Mouse (Mus musculus) thymus, adult 2 months (tissue): Measurements from ENCODE around the gene Tmem45a2. TPM values are rescaled to one million over a fixed set of nuclear protein-coding genes. Genes with fewer than 3 reads are reported as not detected.

Experiments
- DNase-seq: peaks from one replicate; pipeline ENCODE4 v3.0.0; 2021
- H3K27ac ChIP-seq: fragments of 200-500 bp; 2 replicates; pipeline ENCODE4 v1.5.1; 2012; ENCODE audit warnings: low read length, control low read depth; ENCODE audit not compliant: control insufficient read depth, insufficient read depth
- H3K27me3 ChIP-seq: fragments of 200-500 bp; 2 replicates; pipeline ENCODE4 v1.6.1; 2012; ENCODE audit warnings: mild to moderate bottlenecking, low read length, moderate library complexity, mixed read lengths; ENCODE audit not compliant: control insufficient read depth, insufficient read depth
- H3K36me3 ChIP-seq: fragments of 200-500 bp; 2 replicates; pipeline ENCODE4 v1.6.1; 2012; ENCODE audit warnings: mild to moderate bottlenecking, low read length, moderate library complexity; ENCODE audit not compliant: control insufficient read depth, insufficient read depth
- H3K4me1 ChIP-seq: fragments of 200-500 bp; replicated peaks from 2 replicates; pipeline ENCODE4 v1.6.1; 2012; ENCODE audit warnings: low read length; ENCODE audit not compliant: control insufficient read depth, insufficient read depth
- H3K4me3 ChIP-seq: fragments of 200-500 bp; 2 replicates; pipeline ENCODE4 v1.5.1; 2012; ENCODE audit warnings: mild to moderate bottlenecking, low read length, control low read depth, moderate library complexity; ENCODE audit not compliant: control insufficient read depth, insufficient read depth
- CTCF ChIP-seq: fragments of 200-500 bp; IDR thresholded peaks from 2 replicates; pipeline ENCODE4 v1.5.1; 2012; ENCODE audit warnings: mild to moderate bottlenecking, control low read depth, low read length, moderate library complexity, borderline replicate concordance; ENCODE audit not compliant: control insufficient read depth, poor library complexity, insufficient read depth; ENCODE audit errors: extremely low read depth
- POLR2A ChIP-seq: fragments of 200-500 bp; IDR thresholded peaks from 2 replicates; pipeline ENCODE4 v1.6.1; 2012; ENCODE audit warnings: mild to moderate bottlenecking, low read length, control low read depth, moderate library complexity; ENCODE audit not compliant: control insufficient read depth, poor library complexity, insufficient read depth; ENCODE audit errors: extremely low read depth
- WGBS: fragments of 180-500 bp; shearing (Covaris S2); methylation state at CpG from one replicate; pipeline ENCODE4 v1.1.7; 2018; 5-methylcytosine and 5-hydroxymethylcytosine counted together
- polyA plus RNA-seq: library from polyadenylated mRNA; depleted of rRNA; stranded (reverse); fragments of >200 nt; gene quantifications from 2 replicates; pipeline ENCODE4 v1.2.3, GENCODE M21; 2012; rRNA removed

The Tmem45a2 gene
- 0.07 TPM in 1 of 2 replicates, not detected in the other for polyA plus RNA-seq

DNA sequence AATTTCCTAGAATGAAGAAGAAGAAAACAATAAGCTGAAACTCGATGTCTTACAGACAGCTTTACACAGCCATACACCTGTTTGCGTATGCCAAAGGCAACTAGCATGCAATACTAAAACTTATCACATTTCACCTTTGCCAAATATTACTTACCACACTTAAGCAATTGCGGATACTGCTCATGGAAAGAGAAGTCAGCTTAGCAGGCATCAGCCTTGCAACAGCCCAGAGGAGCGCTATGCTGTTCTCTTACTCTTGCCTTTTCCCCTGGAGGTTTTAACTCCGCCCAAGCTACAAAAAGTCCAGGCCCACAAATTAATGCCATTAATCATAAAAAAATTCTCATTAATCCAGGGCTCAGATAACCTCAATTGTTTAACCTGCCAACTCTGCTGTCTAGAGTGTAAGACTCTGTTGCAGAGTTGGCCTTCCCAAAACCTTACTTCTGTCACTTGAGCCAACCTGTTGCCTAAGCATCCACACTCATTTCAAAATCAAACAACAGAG lies at the start of gene Tmem45a2:
Gene Tmem45a2, minus strand, starts transcription at position 241 of the 508 bp plus-strand sequence.
- no peaks in the 10 kb centered on the region for H3K36me3 ChIP-seq
- 96% methylated on average over 5 of the region's 5 CpGs for WGBS
- no peaks in the 10 kb centered on the region for H3K27me3 ChIP-seq
- H3K27ac ChIP-seq, result no peak within 1 kb of the TSS
- DNase-seq, result no peak
- no peaks in the 10 kb centered on the region for H3K4me1 ChIP-seq
- H3K4me3 ChIP-seq, result no peak within 1 kb of the TSS
- TF ChIP-seq CTCF (no peak), POLR2A (no peak)

DNA sequence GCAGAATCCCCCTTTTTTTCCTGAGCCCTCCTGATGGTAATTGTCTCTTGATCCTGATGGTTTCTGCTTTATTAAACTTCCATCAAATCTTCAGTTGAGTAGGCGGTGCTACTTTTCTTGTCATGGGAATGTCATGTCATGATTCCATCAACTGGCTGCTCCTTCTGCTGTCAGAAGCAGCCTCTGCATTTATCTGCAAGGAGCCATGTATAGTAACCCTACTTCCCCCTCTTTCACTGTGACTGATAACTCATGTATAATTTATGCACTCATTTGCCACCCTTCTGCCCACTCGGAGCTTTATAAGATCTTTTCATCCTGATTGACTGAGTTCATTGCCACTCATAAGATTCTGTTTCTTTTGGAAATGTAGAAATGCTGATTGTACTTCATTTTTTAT lies 46.4 kb upstream of the Tmem45a2 start:
- Histone ChIP-seq H3K4me1 (no peaks in the 10 kb centered on the region), H3K36me3 (no peaks in the 10 kb centered on the region), H3K4me3 (no peak overlapping the region), H3K27me3 (peaks cover 2% of the 10 kb centered on the region; the same call in 1 of the 2 replicates), H3K27ac (no peak overlapping the region)
- TF ChIP-seq POLR2A, result no peak
- no peak for TF ChIP-seq CTCF
- DNase-seq, result no peak
- WGBS, result 67% methylated on average over 2 of the region's 2 CpGs

DNA sequence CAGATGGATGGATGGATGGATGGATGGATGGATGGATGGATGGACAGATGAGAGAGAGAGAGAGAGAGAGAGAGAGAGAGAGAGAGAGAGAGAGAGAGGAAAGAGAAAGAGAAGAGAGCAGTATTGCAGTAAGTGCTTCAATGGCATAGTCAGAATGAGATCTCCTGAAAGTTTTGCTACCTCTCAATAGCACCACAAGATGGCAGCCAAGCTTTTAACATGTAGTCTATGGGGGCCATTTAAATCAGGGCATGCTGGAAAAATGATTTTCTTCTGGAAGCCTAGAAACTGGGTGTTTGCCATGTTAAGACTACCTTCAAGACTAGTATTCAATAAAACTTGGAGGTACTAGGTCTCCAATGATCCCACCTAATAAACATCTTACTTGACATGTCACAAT lies 44.9 kb upstream of the Tmem45a2 start:
- no peak for DNase-seq
- H3K27ac ChIP-seq, result no peak overlapping the region
- no peak overlapping the region for H3K4me3 ChIP-seq
- no peaks in the 10 kb centered on the region for H3K36me3 ChIP-seq
- H3K27me3 ChIP-seq, result peaks cover 2% of the 10 kb centered on the region; the same call in 1 of the 2 replicates
- no peaks in the 10 kb centered on the region for H3K4me1 ChIP-seq
- TF ChIP-seq POLR2A (no peak), CTCF (no peak)

DNA sequence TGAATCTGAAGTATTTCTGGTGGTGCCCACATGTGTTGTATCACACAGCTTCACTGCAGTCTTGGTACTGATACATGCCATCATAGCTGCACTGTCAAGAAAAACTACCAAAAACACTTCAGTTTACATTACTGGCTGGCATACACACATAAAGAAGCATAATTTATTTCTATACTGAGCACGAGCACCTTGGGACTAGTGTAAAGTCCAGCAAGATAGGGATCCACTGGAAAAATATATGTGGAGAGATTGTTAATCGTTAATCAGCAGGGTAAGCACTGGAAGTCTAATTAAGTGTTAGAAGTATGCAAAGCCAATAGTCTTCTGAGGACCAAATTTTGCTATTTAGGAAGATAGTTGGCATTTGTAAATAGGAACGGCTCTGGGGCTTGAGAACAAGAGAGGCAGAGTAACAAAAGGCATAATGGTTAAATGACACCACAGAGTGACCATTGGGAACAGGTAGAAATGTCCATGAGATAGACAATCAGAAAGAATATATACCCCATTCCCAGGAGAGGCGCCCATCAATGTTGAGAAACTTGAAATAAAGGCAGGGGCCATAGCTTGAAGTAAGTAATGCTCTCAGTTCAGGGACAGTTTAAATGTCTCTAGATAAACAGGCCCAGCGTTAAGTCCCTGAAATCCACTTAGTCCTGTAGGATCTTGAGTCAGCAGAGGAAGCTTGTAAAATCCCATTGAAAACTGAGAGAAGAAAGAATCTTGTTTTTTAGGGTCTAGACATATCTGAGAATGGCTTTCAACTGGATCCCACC lies 35.2 kb upstream of the Tmem45a2 start:
- no peak for DNase-seq
- Histone ChIP-seq H3K27me3 (no peaks in the 10 kb centered on the region), H3K27ac (no peak overlapping the region), H3K4me3 (no peak overlapping the region), H3K4me1 (no peaks in the 10 kb centered on the region), H3K36me3 (no peaks in the 10 kb centered on the region)
- 83% methylated on average over 5 of the region's 5 CpGs for WGBS
- TF ChIP-seq CTCF (no peak), POLR2A (no peak)

DNA sequence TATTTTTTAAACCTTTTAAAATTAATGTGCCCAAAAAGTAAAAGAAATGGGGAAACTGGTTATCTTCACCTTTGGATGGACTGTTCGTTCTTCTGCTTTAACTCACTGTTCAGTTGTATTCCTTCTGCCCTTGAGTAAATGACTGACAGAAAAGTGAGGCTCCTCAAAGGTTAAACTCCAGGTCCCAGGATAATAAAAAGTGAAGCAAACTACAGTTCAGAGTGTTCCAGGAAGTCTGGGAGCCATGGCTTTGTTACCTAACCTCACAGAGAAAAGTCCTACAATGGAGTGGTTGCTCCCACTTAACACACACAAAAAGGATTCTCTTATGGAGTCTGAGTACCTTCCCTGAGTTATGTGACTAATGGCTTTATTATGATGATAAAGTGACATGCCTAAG lies 30.0 kb upstream of the Tmem45a2 start:
- Histone ChIP-seq H3K27me3 (no peaks in the 10 kb centered on the region), H3K27ac (no peak overlapping the region)
- no peak for DNase-seq

DNA sequence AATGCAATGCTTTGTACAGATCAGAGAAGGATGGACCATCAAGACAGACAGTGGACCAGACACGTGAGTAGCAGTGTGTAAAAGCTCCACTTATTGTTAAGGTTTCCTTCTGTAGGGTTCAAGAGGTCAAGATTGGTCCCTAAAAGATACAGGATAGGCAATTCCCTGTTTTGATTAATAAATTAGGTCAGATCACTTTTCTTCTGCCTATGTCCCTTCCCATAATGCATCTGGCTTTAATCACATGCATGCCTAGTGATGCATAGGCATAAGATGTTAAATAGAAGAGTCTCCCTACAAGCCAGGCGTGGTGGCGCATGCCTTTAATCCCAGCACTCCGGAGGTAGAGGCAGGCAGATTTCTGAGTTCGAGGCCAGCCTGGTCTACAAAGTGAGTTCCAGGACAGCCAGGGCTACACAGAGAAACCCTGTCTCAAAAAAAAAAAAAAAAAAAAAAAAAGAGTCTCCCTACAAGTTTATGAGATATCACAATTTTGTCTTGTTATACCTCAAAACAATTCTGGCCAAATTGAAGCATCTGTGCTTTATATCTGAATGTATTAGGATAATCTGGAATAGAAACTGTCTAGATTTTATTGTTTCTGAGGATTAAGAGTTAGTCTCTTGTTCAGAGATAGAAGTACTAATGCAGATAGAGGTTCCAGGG lies 28.5 kb upstream of the Tmem45a2 start:
- 75% methylated on average over 5 of the region's 5 CpGs for WGBS
- no peak overlapping the region for H3K4me3 ChIP-seq

More for the DNA sequence above, 30.0 kb upstream of the Tmem45a2 start:
- Histone ChIP-seq H3K36me3 (no peaks in the 10 kb centered on the region), H3K4me3 (no peak overlapping the region), H3K4me1 (no peaks in the 10 kb centered on the region)
- 90% methylated on average over 1 of the region's 1 CpGs for WGBS
- TF ChIP-seq POLR2A (no peak), CTCF (no peak)

More for the DNA sequence above, 28.5 kb upstream of the Tmem45a2 start:
- Histone ChIP-seq H3K36me3 (no peaks in the 10 kb centered on the region), H3K27ac (no peak overlapping the region), H3K27me3 (no peaks in the 10 kb centered on the region), H3K4me1 (no peaks in the 10 kb centered on the region)
- TF ChIP-seq CTCF (no peak), POLR2A (no peak)
- DNase-seq, result no peak
